Mouse (Mus musculus) heart, adult 2 months (tissue): Measurements from ENCODE around the gene Pacrg.

Experiments used
- CTCF ChIP-seq: fragments of 200-600 bp; IDR thresholded peaks from 2 replicates; pipeline ENCODE4 v1.8.1; 2022; ENCODE audit warnings: antibody characterized with exemption, mild to moderate bottlenecking, moderate library complexity
- EP300 ChIP-seq: fragments of 200-500 bp; IDR thresholded peaks from 2 replicates; pipeline ENCODE4 v1.6.1; 2011; ENCODE audit warnings: low read depth, low read length, control low read depth; ENCODE audit not compliant: insufficient read depth
- POLR2A ChIP-seq: fragments of 200-500 bp; IDR thresholded peaks from 2 replicates; pipeline ENCODE4 v1.6.1; 2011; ENCODE audit warnings: mild to moderate bottlenecking, low read depth, low read length, control low read depth; ENCODE audit not compliant: insufficient read depth

DNA sequence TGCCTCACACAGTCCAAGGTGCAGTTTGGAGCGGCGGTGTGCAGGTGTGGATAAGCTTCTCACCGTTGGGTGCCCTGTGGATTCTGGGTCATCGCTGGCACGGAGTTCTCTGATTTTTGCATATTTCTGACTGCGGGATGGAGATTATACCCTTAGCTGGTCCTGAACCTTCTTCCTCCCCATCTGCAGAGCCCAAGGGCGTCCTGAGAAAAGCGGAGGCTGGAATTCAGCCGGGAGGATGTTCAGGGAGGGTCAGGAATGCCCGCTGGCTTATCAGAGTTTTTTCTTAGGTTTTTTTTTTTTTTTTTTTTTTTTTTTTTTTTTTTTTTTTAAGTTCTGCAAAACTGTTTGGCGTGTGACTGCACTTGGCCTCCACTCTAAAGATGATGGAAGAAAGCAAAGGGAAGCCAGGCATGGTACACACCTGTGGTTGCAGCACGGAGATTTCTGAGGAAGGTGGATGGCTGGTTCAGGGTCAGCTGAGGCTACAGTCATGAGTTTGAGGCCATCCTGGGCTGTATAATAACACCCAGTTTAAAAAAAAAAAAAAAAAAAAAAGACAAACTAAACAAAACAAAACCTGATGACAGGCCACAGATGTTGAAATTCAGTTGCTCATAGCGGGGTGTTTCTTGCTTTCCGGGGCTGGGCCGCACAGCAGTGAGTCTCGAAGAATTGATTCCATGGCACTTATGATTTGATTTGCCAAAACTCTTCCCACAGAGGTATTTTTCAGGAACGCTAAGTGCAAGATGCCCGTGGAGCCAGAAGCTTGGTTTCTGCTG, 467.9 kb downstream of the Pacrg start:
- TF ChIP-seq CTCF (no peak), POLR2A (no peak), EP300 (no peak)
